Mouse (Mus musculus) heart, embryonic 16.5 days (tissue): ENCODE measurements at regions not wholly inside any gene's neighbourhood (a gene's known extent, or its start where the extent isn't known, plus 50 kb on each side); places are given as distances from the start of the nearest gene placed in this dataset.

Source experiments
- ATAC-seq: fragments of 200-750 bp; cut with Nextera tagmentation; replicated peaks from 2 replicates; pipeline ENCODE4 v1.8.0; 2017; ENCODE audit warnings: moderate number of reproducible peaks; ENCODE audit not compliant: insufficient read depth, low FRiP score; ENCODE audit errors: extremely low read depth
- H3K27ac ChIP-seq: fragments of 300-500 bp; sonication (generic); 2 replicates; pipeline ENCODE4 v1.5.1; 2014; ENCODE audit warnings: mild to moderate bottlenecking, low read length, control low read depth, moderate library complexity
- H3K27me3 ChIP-seq: fragments of 300-500 bp; sonication (generic); 2 replicates; pipeline ENCODE4 v1.6.1; 2014; ENCODE audit warnings: low read length, mixed read lengths; ENCODE audit not compliant: control insufficient read depth, insufficient read depth
- H3K36me3 ChIP-seq: fragments of 300-500 bp; sonication (generic); 2 replicates; pipeline ENCODE4 v1.6.1; 2014; ENCODE audit not compliant: control insufficient read depth, insufficient read depth
- H3K4me1 ChIP-seq: fragments of 300-500 bp; sonication (generic); 2 replicates; pipeline ENCODE4 v1.6.1; 2014; ENCODE audit warnings: low read length, mixed read lengths; ENCODE audit not compliant: control insufficient read depth, insufficient read depth
- H3K4me2 ChIP-seq: fragments of 300-500 bp; sonication (generic); 2 replicates; pipeline ENCODE4 v1.6.1; 2014; ENCODE audit warnings: low read depth, mild to moderate bottlenecking, control low read depth, low read length
- H3K4me3 ChIP-seq: fragments of 300-500 bp; sonication (generic); 2 replicates; pipeline ENCODE4 v1.5.1; 2014; ENCODE audit warnings: mild to moderate bottlenecking, control low read depth, low read length
- H3K9ac ChIP-seq: fragments of 300-500 bp; sonication (generic); 2 replicates; pipeline ENCODE4 v1.6.1; 2014; ENCODE audit warnings: low read length, control low read depth
- H3K9me3 ChIP-seq: fragments of 300-500 bp; sonication (generic); replicated peaks from 2 replicates; pipeline ENCODE4 v1.6.1; 2016; ENCODE audit warnings: low read length; ENCODE audit not compliant: control insufficient read depth
- WGBS: fragments of 180-500 bp; shearing (Covaris S2); extraction: QIAGEN DNeasy Blood & Tissue Kit; methylation state at CpG from one replicate; pipeline ENCODE4 v1.1.7; 2014; 5-methylcytosine and 5-hydroxymethylcytosine counted together

- H3K4me3 ChIP-seq = no peak overlapping the region
- H3K4me2 ChIP-seq = no peak overlapping the region
- no peak for ATAC-seq
- no peak overlapping the region for H3K9ac ChIP-seq
- no peak overlapping the region for H3K27ac ChIP-seq
- no peaks in the 10 kb centered on the region; the same call in none of the 2 replicates for H3K4me1 ChIP-seq
- H3K9me3 ChIP-seq = no peaks in the 10 kb centered on the region
- WGBS = 41% methylated on average over 7 of the region's 7 CpGs
- no peaks in the 10 kb centered on the region; the same call in 1 of the 2 replicates for H3K27me3 ChIP-seq
- H3K36me3 ChIP-seq = no peaks in the 10 kb centered on the region
These were observed 53.5 kb upstream of the Ypel5 start for GRCm38 (mm10) chr17:72782775-72783174.

- WGBS = 11% methylated on average over 6 of the region's 6 CpGs
- Histone ChIP-seq H3K27ac (no peak overlapping the region), H3K9ac (no peak overlapping the region), H3K4me2 (no peak overlapping the region), H3K4me3 (no peak overlapping the region), H3K9me3 (no peaks in the 10 kb centered on the region), H3K27me3 (no peaks in the 10 kb centered on the region; the same call in 1 of the 2 replicates), H3K36me3 (no peaks in the 10 kb centered on the region), H3K4me1 (no peaks in the 10 kb centered on the region; the same call in 1 of the 2 replicates)
- 0 out of 2 replicates have a peak, but pooled peaks have one; percentile 55 for ATAC-seq
These were observed 54.5 kb upstream of the Ypel5 start for GRCm38 (mm10) chr17:72781786-72782185.

GRCm38 (mm10) chr17:72768266-72768665 is 68.0 kb upstream of the Ypel5 start:
- H3K36me3 ChIP-seq = no peaks in the 10 kb centered on the region
- ATAC-seq = no peak
- no peak overlapping the region for H3K9ac ChIP-seq
- no peak overlapping the region for H3K4me3 ChIP-seq
- H3K27me3 ChIP-seq = no peaks in the 10 kb centered on the region
- no peak overlapping the region for H3K4me2 ChIP-seq
- H3K27ac ChIP-seq = no peak overlapping the region
- H3K4me1 ChIP-seq = no peaks in the 10 kb centered on the region
- WGBS = 56% methylated on average over 4 of the region's 4 CpGs
- H3K9me3 ChIP-seq = no peaks in the 10 kb centered on the region

GRCm38 (mm10) chr17:72760937-72761336 is 75.3 kb upstream of the Ypel5 start:
- no peak for ATAC-seq
- no peaks in the 10 kb centered on the region for H3K36me3 ChIP-seq
- 86% methylated on average over 3 of the region's 3 CpGs for WGBS
- H3K4me3 ChIP-seq = no peak overlapping the region
- no peaks in the 10 kb centered on the region for H3K9me3 ChIP-seq
- no peaks in the 10 kb centered on the region for H3K4me1 ChIP-seq
- no peak overlapping the region for H3K4me2 ChIP-seq
- H3K27ac ChIP-seq = no peak overlapping the region
- H3K27me3 ChIP-seq = no peaks in the 10 kb centered on the region
- no peak overlapping the region for H3K9ac ChIP-seq

GRCm38 (mm10) chr17:72746411-72746810 is 89.8 kb upstream of the Ypel5 start:
- ATAC-seq = no peak
- Histone ChIP-seq H3K4me2 (no peak overlapping the region), H3K27ac (no peak overlapping the region), H3K4me1 (no peaks in the 10 kb centered on the region), H3K9ac (no peak overlapping the region), H3K9me3 (no peaks in the 10 kb centered on the region), H3K4me3 (no peak overlapping the region), H3K36me3 (no peaks in the 10 kb centered on the region), H3K27me3 (no peaks in the 10 kb centered on the region)
- WGBS = 49% methylated on average over 4 of the region's 4 CpGs

GRCm38 (mm10) chr17:72733006-72733405 is 103.2 kb upstream of the Ypel5 start:
- no peaks in the 10 kb centered on the region for H3K27me3 ChIP-seq
- no peaks in the 10 kb centered on the region for H3K4me1 ChIP-seq
- H3K9ac ChIP-seq = no peak overlapping the region
- no peak overlapping the region for H3K27ac ChIP-seq
- WGBS = 84% methylated on average over 1 of the region's 1 CpGs
- ATAC-seq = no peak
- H3K4me2 ChIP-seq = no peak overlapping the region
- no peaks in the 10 kb centered on the region for H3K36me3 ChIP-seq
- H3K9me3 ChIP-seq = no peaks in the 10 kb centered on the region
- H3K4me3 ChIP-seq = no peak overlapping the region

GRCm38 (mm10) chr17:72731691-72732090 is 104.6 kb upstream of the Ypel5 start:
- H3K4me2 ChIP-seq = no peak overlapping the region
- no peak overlapping the region for H3K4me3 ChIP-seq
- 73% methylated on average over 6 of the region's 6 CpGs for WGBS
- H3K9ac ChIP-seq = no peak overlapping the region
- H3K27ac ChIP-seq = no peak overlapping the region
- ATAC-seq = no peak
- H3K27me3 ChIP-seq = no peaks in the 10 kb centered on the region
- no peaks in the 10 kb centered on the region for H3K4me1 ChIP-seq
- no peaks in the 10 kb centered on the region for H3K36me3 ChIP-seq
- no peaks in the 10 kb centered on the region for H3K9me3 ChIP-seq

GRCm38 (mm10) chr17:72731175-72731574 is 105.1 kb upstream of the Ypel5 start:
- 67% methylated on average over 5 of the region's 5 CpGs for WGBS
- H3K27me3 ChIP-seq = no peaks in the 10 kb centered on the region

GRCm38 (mm10) chr17:72720753-72721152 is 115.5 kb upstream of the Ypel5 start:
- WGBS = 47% methylated on average over 7 of the region's 7 CpGs
- H3K4me2 ChIP-seq = no peak overlapping the region
- ATAC-seq = no peak
- H3K9me3 ChIP-seq = no peaks in the 10 kb centered on the region
- H3K9ac ChIP-seq = no peak overlapping the region
- no peaks in the 10 kb centered on the region for H3K36me3 ChIP-seq
- H3K4me3 ChIP-seq = no peak overlapping the region
- no peaks in the 10 kb centered on the region for H3K27me3 ChIP-seq
- no peak overlapping the region for H3K27ac ChIP-seq
- H3K4me1 ChIP-seq = no peaks in the 10 kb centered on the region

More at GRCm38 (mm10) chr17:72731175-72731574, 105.1 kb upstream of the Ypel5 start:
- ATAC-seq = no peak
- Histone ChIP-seq H3K27ac (no peak overlapping the region), H3K4me2 (no peak overlapping the region), H3K4me1 (no peaks in the 10 kb centered on the region), H3K4me3 (no peak overlapping the region), H3K36me3 (no peaks in the 10 kb centered on the region), H3K9ac (no peak overlapping the region), H3K9me3 (no peaks in the 10 kb centered on the region)
